Mouse (Mus musculus) T-cell, adult 2 months (primary cell): ENCODE measurements around the gene Atp13a4.

Experiments
- DNase-seq: peaks from one replicate; pipeline ENCODE4 v3.0.0; 2022; ENCODE audit warnings: low spot score

The Atp13a4 gene

DNA sequence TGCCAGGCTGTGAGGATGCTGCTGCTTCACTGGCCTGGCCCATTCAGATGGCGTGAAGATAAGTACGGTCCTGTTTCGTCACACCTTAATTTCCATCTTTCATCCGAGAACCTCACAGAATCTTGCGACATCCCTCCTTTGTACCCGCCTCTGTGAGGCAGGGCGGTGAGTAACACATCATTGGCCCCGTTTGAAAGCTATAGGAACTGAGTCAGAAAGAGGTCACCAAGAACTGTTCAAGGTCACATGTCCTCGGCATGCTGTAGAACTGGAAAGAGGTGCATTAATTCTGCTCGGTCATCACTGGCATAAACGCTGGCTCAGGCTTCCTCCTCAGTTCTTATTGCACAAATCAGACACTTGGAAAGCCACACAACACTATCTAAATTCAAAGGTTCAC, at the start of gene Atp13a4:
Gene Atp13a4, minus strand, starts transcription at position 36 of the 400 bp plus-strand sequence.
- no peak for DNase-seq

DNA sequence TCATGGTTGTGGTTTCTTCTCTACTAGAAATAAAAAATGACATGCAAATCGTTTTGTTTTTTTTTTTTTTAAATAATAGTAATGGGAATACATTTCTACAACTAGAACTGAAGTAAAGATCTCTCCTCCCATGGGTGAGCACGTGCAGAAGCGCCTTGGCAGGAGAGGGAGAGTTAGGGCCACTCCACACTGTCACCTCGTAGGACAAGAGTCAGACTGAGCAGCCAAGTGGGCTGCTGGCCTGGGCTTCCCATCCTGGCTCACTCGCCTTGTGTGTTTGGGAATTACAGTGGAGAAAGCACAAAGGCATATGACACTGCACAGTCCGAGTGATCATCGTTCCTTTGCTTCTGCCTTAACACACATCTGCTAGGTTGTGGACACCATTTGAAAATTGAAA, 47.5 kb upstream of the Atp13a4 start:
- DNase-seq = no peak

DNA sequence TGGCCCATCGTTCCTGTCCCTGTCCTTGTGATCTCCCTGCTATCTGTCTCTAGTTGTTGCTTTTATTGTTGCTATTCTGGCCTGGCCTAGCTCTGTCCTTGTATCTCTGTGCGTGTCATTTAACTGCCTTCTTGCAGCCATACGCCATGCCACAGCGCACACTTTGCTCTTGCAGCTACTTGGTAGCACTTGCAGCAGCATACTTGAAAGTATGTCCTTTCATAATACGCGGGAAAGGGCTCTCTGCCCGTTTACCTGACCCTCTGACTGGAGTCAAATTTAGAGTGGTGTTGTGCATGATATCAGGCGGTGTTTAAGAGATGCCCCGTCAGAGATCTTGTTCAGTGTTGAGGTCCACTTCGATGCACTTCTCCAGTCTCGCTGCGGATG, 35.1 kb upstream of the Atp13a4 start:
- DNase-seq = peak; percentile 4

DNA sequence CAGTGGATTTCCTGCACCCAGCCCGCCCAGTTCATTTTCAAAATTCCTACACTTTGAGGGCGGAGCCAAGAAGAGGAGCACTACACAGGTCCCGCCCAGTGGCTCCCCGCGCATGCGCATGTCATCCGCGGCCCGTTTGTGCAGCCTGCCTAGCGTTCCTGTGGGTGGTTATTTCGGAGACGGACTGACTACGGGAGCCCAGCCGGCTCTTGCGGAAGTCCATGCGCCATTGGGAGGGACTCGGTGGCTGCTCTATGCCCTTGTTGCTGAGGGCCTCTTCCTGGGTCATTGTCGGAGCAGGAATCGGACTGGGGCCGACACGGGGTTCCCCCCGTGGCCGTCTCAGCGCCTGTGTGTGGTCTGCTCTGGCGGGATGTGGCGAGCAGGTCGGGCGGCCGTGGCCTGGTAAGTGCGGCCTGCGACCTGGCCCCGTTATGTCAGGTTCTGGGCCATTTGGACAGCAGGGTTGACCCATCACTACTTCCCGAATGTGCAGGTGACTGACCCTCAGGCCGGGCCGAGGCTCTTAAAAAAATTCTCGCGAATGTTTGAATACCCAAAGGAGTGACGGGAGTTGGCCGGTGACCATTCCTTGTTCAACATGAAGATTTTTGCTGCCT, 34.6 kb upstream of the Atp13a4 start, which contains the start of gene Opa1:
Gene Opa1, plus strand, starts transcription at position 168 of the 620 bp plus-strand sequence.
- DNase-seq = peak; percentile 96

DNA sequence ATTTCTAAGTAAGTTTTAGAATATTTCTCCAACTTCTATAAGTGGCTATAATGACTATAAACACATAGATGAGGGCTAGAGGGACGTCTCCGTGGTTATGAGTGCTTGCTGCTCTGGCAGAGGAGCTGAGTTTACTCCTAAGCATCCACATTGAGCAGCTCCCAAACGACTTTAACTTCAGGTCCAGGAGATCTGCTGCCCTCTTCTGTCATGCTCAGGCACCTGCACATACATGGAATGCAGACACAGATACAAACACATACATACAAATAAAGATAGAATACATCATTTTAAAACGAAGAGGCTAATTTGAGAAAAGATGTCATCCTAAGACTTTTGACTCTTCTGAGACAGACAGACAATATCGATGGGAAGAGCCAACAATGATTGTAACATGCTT, 31.0 kb upstream of the Atp13a4 start:
- DNase-seq = no peak

DNA sequence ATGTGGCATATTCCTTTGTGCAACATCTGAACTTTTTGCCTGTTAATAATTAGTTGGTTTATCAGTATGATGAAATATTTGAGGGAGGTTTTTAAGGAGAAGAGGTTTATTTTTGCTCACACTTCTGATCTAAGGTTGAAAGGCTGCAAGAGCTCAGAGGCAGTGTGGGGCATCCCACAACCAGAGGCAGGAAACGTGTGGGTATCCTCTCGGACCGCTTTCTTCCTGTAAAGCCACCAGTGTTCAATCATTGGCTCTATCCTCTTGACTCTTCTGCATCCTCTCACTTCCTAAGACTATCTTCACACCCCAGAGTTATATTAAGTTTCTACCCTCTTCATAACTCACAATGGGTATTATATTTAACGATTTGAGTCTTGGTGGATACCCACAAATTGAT, 29.3 kb upstream of the Atp13a4 start:
- no peak for DNase-seq

DNA sequence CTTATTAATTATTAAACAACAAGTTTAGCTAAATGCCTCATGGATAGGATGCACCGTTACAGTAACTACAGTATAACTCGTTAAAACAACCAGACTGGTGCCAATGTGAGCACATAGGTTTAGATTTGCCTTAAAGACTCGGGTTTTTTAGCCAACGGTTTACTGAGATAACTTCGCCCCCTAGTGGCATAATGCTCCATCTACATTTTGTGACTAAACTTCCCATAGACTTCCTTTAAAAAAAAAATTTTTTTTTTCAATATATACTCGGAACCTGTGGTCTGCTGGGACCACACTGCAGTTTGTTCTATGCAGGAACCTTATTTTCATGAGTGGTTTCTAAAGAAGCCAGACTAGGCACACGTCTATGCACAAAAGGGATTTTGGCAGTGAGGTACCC, 16.2 kb upstream of the Atp13a4 start:
- peak; percentile 1 for DNase-seq

DNA sequence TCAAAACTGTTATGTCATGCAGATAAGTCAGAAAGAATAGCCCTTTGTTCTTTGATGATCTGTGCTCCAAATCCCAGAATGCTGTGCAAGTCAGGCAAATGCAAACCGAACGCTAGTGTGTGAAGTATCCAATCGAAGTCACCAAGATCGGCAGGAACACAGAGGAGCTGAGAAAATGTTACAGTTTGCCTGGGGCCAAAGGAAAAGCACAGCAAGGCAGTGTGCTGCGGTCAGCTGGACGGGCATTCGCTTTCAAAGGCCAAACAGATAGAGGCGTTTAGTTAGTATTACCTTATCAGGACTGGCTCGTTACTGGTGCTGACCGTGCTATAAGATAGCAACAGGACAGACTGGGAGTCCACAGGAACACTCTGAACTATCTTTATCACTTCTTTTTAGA, 15.8 kb upstream of the Atp13a4 start:
- DNase-seq = no peak

DNA sequence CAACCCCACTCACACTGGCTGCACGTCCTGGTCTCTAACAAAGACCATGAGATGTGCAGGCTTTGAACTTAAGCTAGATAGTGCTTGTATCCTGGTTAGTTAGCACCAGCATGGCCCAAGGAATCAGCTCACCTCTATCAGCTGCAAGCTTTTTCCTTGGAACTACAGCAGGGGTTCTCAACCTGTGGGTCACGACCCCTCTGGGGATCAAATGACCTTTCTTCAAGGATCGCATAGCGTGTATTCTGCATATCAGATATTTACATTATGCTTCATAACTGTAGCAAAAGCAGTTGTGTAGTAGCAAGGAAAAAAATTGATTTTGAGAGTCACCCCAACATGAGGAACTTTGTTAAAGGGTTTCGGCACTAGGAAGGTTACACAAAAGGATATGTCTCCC, 15.0 kb upstream of the Atp13a4 start:
- no peak for DNase-seq

DNA sequence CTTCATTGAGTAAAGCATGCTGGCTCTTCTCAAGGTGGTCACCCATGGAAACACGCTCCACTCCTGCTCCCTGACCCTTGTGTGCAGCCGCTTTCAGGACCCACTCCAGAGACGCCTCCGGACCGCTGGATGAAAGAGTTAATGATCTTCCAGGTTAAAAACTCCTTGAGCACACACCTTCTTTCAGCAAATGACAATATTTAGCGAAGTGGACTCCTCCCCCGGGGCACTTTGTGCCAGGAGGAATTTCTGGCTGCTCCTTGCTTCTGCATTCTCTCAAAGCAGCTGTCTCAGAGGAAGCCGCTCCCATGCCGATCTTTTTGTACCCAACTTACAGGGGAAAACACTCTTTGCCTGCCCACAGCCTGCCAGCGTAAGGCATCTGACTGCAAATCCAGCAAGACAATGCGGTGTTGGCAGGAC, 3.4 kb downstream of the Atp13a4 start:
- no peak for DNase-seq

DNA sequence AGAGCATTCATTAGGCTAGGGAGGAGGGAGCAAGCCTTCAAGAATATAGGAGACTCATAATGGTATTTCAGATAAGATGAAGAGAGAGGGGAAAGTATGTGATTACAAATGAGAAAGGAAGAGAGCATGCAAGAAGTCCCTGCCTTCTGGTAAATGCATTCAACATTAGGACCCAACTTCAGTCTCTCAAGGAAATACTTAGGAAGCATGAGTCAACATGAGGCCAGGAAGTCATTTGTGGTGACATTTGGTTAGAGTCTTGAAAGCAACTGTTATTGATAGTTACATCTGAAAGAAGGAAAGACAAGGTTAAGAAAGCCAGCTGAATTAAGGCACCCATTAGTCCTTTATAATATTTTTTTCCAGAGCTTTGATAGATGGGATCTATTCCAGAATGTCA, 4.8 kb downstream of the Atp13a4 start:
- no peak for DNase-seq

DNA sequence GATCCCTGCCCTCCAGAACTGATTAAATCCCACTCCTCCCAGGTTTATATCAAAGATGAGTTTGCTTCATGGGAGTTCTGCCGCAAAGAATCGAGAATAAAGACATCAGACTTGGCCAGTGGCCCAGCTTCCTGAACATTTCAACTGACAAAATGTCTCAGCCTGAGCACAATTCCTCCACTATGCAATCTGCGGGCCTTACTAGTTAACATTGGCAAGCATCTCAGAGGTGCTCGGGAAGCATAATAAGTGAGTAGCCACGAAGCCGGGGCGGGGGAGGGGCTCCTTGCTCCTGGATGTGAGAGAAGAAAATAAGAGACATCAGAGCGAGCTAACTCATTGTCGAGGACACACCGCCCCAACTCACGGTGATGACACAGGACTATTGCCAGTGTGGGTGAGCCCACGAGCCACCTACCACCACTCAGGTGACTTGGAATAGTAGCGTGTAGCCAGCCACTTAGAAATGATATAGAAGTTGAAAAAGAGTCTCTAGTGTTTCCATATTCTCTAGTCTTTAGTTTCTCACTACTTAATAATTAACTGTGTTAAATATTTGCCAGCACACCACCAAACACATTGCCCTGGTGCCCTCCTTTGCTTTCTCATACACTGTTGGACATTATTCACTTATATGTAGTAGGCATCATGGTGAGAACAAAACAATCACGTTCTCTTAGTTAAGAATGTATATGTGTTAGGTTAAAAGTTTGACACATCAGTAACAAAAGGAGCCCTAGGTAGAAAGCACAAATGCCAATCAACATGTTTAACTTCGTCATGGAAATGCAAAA, 8.1 kb downstream of the Atp13a4 start:
- DNase-seq = no peak

DNA sequence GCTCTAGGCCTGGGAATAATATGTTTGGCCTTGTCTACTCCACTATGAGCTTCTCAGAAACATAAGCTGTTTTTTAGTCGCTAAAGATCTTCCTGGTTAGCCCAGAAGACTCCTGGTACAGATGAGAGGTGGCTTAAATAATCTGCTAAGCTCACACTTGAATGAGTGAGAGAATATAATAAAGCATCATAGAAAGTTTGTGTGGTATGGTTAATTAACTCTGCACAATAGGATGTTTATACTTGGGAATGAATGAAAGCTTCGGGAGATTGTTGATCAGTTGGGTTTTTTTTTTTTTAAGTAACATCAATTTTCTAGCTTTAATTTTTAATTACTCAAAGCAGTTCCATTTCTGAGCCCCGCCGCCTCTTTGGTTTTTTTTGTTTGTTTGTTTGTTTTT, 8.8 kb downstream of the Atp13a4 start:
- no peak for DNase-seq

DNA sequence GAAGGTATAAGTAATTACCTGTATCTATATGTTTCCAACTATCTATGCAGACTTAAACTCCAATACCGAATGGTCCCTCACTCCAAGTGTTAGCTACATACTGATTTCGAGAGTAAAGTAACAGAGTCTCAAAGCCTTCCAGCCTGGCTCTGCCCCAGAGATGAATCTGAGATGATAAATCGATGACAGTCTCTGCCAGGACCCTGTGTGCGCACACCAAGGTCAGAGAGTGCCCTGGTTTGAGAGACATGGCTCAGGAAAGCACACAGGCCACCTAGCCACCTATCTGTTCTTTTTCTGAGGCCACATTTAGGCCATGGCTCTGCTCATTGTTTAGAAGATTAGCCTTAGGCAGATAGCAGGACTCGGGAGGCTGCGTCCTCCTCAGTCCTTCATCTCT, 11.0 kb downstream of the Atp13a4 start:
- DNase-seq = no peak

DNA sequence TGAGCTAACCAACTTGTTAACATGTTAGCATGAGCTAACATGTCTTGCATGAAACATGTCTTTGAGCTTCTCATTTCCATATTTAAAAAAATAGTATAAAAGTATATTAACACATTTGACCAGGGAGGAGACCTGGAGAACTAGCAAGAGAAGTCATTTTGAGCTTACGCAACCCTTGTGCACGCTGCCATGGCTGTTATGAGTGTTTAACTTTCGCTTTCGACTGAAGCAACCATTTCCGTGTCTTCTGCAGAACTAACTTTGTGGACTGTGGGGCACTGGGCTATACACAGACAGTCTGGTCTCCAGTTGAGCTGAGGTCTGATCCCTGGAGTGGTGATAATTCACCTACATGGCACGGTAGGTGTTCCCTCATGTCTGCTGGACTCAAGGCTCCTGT, 17.6 kb downstream of the Atp13a4 start:
- no peak for DNase-seq

DNA sequence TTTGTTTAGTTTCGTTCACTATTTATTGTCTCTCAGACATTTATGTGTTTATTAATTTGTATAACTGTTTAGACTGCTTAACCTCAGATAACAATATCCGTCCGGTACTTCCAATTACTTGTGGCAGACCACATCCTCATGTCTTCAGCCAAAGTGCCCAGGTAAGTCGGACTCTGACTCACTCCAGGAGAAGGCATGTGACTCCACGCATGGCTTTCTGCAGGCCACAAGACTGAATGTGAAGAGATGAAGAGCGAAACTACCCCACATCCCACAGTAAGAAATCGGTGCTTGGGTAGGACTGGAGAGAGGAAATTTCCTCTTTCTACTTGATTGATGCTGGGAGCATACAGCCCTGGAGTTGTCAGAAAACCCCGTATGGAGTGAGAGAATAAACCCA, 18.1 kb downstream of the Atp13a4 start:
- no peak for DNase-seq

DNA sequence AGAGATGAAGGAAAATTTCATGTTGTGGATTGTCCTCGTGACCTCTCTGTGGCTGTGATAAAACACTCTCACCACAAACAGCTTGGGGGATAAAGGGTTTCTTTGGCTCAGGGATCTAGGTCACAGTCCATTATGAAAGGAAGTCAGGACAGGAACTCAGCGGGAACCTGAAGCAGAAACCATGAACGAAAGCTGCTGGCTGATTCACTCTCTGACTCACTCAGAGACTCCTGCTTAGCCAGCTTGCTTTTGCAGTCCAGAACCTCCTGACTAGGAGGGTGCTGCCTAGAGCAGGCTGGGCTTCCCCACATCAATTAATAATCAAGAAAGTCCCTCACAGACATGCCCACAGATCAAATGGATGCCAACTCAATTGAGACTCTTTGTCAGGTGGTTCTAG, 32.2 kb downstream of the Atp13a4 start:
- DNase-seq = no peak

DNA sequence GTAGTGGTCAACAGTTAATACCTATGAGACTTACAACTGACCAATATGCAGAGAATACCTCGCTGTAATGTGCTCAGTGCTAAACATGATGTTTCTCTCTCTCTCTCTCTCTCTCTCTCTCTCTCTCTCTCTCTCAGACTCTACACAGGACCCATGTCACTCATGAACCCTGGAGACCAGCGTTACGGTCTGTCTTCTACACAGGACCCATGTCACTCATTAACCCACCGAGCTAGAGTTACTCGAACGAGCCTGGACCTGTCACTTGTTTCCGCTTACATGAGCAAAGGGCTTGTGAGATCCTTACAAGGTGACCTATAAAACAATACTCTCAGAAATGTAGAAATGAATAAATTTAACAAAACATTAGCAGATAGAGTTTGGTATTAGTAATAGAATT, 33.9 kb downstream of the Atp13a4 start:
- no peak for DNase-seq

DNA sequence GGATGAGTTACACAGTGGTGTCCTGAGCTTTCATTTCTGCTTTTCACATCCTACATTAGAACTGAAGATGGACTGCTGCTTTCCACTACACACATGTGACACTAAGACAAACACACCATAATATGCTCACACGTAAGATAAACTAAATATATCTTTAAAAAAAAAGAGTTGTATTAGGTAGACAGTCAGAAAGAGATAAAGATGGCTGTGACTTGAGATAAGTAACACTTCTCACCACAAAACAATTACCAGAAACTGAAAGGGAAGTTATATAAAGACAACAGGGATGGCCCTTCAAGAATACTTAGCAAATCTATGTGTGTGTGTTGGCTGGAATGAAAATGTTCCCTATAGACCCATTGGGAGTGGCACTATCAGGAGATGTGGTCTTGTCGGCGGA, 34.8 kb downstream of the Atp13a4 start:
- no peak for DNase-seq

DNA sequence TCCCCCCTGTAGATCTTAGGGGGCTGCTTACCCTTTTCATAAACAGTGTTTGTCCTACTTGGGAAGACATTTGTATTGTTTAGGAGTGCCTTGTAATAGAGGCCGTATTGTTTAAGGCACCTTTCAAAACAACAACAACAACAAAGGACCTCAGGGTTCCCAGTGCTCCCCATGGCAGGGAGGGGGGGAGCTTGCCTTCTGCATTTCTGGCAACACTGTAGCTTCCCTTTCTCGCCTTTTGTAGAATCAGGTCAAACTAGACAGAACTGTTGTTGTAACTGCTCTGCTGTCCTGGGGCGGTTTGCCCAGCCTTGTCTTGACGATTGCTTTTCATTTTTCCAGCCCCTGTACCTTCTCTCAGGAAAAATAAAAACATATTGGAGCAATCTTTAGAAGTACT, 40.0 kb downstream of the Atp13a4 start:
- no peak for DNase-seq

DNA sequence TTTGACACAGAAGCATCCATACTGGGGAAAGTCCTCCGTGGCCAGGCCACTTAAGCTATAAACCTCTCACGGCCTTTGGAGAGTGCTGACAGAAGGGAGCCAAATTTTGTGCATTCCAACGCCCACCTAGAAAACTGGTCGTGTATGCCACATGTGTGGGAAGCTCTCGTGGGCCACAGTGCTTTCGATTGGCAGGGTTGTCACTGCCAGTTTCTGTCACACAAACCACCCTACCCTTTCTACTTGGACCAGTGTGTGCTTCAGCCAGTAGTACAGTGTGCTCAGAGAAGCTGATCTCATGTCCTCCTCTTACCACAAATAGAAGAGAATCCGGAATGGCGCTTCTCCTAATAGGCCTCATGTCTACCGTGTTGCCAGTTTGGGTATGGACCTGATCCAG, 40.5 kb downstream of the Atp13a4 start:
- DNase-seq = no peak

DNA sequence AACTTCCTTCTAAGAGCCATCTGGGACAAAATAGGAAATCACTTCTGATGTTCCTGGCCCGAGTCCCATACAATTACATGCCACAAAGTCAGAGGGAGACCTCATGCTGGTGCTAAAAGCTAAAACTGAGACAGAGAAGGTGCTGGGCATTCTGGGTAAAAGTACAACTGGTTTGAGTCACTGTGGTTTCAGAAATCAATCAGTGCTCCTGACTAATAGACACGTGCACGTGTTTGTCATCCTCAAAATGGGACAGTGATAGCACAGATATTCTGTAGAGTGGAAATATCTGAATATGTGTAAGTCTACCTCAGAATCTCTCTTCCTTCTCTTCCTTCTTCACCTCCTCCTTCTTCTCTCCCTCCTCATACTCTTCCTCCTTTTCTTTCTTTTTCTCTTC, 53.6 kb downstream of the Atp13a4 start:
- DNase-seq = no peak

DNA sequence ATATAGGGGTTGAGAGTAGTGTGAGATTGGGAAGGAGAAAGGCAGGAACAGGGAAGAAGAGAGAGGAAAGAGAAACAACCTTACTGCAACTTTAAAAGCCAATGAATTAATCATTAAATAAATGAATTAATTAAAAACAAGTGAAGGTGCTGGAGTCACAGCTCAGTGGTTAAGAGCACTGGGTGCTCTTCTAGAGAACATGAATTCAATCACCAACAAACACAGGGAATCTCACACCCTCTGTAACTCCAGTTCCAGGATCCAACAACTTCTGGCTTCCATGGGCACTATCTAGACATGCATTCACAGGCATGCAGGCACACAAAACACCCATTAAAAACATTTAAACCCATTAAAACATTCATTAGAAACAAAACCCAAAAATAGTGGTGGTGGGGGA, 63.2 kb downstream of the Atp13a4 start:
- no peak for DNase-seq

DNA sequence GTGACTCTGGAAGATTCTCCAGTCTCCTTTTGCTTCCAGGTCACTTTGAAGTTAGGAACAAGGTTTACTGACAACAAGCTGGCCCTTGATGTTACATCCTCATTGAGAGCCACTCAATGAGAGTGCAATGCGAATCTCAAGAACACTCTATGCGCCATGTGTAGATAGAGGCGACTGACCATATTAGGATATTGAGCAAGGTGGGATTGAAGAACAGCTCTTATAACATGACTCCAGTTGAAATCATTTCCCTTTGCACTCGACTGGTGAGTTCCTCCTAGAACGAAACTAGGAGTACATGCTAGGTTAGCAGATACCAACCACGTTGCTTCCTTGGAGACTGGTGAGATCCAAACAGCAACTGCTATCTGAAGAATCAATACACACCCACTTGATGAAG, 64.3 kb downstream of the Atp13a4 start:
- DNase-seq = no peak
